Mouse (Mus musculus): Measurements from ENCODE around the gene Cep350. TPM values are rescaled to one million over a fixed set of nuclear protein-coding genes. Genes with fewer than 3 reads are reported as not detected.
"Not testable (repeated sequence)": the region's sequence is repeated elsewhere in the genome, so short reads cannot be mapped to it uniquely, and the experiment has no call there.

The Cep350 gene
- polyA plus RNA-seq, 3 experiments from 2014 or later, result 8.7 to 12.8 (median 9.7) TPM

DNA sequence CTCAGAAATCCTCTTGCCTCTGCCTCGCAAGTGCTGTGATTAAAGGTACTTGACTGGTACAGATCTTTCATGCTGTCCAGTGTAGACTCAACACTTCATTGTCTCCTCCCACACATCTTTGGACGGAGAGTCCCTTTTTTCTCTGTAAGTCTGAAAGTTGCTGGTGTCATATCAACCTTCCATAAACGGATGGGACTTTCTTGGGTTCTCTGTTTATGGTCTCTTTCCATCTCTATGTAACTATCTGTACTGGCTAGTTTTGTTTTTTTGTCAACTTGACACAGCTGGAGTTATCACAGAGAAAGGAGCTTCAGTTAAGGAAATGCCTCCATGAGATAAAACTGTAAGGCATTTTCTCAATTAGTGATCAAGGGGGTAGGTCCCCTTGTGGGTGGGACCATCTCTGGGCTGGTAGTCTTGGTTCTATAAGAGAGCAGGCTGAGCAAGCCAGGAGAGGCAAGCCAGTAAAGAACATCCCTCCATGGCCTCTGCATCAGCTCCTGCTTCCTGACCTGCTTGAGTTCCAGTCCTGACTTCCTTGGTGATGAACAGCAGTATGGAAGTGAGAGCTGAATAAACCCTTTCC lies 90.3 kb downstream of the Cep350 start:
- ATAC-seq, result not testable (repeated sequence)

DNA sequence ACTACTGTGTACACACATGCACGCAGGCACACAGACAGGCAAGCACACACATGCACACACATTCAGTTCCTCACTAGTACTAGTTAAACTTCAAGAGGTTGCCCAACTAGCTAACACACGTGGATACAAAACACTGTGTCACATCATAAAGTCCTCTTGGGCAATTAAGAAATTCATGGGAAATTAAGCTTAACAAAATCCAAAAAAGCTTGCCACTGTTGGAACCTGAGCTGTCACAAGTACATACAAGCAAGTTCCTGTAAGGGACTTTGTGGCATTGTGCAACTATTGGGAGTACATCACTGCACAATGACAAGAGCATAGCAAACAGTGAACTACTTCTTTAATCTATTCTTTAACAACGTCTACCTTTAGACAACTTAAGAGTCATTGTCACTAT lies 93.5 kb downstream of the Cep350 start:
- ATAC-seq, result no peak

DNA sequence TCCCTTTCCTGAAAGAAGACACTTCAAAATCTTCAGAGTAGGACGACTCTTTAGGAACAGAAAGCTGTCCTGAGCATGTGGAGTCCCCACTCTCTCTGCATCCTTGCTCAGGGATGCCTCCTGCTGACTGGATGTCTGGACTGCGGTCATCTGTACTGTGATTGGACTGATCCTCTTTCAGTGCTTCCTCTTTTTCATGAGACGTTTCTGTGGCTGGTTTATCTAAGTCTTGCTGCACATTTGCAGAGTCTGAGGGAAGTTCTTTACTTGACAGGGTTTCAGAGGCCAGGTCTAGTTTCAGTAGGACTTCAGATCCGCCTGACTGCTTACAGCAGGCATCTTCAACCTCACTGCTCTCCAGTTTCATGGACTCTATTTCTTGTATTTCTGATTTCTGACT lies 110.1 kb downstream of the Cep350 start:
- no peak for ATAC-seq

DNA sequence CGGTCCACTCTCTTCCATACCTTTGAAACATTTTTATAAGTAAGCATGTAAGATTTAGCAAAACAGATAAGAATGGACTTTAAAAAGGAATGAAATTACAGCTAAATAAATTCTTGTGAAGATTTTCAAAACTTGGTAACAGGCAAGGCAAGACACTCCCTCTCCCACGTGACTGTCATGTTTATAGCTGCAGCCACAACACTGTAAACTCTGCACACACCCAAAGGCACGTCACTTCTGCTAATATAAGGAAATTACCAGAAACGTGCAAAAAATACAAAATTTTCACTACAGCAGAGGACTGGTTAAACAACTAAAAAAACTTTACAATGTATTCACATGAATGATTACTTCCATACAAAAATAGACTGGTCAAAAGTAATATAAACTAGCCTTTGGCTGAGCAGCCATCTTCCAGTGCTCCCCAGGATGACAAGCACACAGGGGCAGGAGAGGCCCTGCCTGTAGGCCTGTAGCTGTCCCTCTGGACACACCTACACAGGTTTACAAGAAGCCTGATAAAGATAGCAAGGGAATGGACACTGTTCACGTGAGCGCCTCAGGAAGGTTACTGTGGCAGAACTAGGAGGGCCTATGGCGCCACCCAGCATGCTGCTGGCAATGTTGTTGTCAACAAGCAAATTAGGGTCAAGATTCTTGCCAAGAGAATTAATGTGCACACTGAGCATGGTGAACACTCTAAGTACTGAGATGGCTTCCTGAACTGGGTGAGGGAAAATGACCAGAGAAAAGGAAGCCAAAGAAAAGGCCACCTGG lies 117.9 kb downstream of the Cep350 start:
- ATAC-seq, result no peak

DNA sequence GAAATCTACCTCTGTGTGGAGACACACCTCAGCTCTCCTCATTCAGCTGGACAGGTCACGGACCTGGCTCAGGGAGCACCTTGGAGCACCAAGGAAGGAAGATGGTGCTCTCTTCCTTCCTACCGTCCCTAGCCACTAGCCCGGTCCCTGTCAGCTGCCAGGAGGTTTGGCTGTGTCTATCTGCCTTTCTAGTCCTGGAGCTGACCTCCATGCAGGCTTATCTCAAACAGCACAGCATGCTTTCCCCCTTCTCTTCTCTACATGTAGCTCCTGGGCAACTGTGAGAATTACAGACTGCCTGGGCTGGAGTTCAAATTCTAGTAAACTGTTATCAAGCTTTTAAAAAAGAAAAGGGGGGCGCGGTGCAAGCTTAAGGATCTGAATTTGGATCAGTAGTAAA lies 120.0 kb downstream of the Cep350 start:
- ATAC-seq, result no peak

DNA sequence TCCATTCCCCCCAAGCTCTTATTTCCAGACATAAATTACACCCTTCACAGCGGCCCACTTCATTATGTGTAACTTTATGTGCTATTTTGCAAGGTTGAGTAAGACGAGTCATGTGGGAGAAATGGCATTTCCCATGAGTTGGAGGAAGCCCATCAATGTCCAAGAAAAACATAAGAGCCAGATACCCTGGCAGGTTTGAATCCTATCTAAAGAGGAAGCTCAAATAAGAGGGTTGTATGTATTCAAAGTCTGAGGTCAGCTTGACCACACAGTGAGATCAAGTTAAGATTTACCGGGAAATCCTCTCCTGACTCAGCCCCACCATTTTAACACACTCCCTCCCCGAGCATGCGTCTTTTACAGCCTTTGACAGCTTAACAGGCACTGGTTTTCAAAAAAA lies 128.8 kb downstream of the Cep350 start:
- ATAC-seq, result no peak

DNA sequence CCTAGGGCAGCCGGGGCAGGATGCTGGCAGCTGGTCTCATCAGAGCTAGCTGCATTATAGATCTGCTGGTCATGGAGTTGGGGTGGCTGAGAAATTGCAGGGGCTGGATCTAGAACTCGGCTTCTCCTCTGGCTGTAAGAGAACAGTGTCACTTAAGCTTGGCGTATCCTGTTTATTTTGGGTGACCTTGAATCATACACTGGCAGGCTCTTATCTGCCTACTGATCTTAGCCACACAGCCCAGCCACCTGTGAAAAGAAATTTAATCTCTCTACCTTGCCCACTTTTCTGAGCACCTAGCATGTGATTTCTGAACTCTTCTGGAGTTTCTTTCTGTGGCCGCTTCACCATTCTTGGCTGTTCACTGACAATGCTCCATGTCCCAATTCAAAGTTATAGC lies 129.5 kb downstream of the Cep350 start:
- no peak for ATAC-seq

- no peak for ATAC-seq
Observed at GRCm38 (mm10) chr1:155835667-155836066, 137.4 kb downstream of the Cep350 start.

GRCm38 (mm10) chr1:155833610-155834009 lies 139.4 kb downstream of the Cep350 start:
- no peak for ATAC-seq

DNA sequence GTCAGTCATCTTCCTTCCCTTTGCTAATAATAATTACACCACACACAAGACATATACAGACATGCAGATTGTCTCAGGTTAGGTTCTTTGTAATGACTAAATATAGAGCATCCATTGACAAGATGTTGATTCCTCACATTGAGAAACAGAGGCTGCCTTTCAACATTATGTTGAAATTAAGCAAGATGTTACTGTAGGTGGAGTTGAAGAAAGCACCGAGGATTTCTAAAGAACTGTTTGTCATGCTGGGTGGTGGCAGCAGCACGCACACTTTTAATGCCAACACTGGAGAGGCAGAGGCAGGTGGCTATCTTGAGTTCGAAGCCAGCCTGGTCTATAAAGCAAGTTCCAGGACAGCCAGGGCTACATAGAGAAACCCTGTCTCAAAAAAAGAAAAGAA lies 141.1 kb downstream of the Cep350 start:
- ATAC-seq, result no peak

DNA sequence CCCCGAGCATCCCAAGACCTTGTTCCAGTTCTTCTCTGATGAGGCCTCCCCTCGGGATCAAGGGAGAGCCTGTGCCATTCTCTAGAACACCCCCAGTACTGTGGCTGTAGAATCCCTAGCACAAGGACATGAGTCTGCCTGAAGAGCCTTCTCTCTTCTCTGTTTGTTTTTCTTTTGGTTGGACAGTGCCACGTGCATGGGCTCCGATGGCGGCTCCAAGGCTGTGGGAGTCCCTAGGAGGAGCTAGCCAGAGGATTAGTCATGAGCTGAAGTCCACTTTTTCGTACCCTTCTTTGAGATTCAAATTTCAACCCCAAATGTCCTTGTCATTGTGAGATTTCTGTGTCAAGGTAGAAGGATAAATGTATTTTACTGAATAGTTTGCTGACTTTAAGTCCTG lies 142.2 kb downstream of the Cep350 start:
- ATAC-seq, result no peak

GRCm38 (mm10) chr1:155827703-155828295 lies 145.3 kb downstream of the Cep350 start:
- peak; percentile 28 for ATAC-seq

- ATAC-seq, result no peak
Observed at GRCm38 (mm10) chr1:155826803-155827395, 146.2 kb downstream of the Cep350 start.

DNA sequence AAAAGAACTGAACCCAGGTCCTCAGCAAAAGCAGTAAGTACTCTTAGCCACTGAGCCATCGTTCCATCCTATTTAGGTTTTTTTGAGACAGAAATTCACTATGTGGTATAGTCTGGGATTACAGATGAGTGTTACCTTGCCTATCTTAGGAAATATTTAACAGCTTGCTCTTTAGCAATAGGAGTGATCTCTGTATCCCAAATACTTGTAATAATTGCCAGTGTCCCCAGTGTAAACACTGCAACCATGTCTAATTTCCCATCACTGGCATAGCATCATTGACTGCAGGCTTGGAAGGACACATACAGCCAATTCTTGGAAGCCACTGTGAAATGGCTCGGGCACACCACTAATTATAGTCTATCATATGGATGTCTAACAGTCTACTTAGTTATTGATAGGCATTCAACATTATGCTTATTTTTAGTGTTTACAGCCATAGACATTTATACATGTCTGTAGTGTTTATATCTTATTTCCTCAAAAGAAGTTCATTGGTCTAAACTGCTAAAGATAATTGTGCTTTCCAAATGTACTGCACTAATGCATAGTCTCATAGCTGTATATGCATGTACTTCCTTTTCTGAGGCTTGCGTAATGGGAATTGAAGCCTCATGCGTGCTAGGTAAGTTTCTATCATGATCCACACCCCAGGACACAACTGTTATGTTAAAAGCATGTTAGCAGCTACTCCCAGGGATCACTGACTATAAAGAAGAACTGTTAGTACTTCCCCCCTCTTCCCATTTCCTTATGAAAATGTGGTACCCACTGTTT lies 146.9 kb downstream of the Cep350 start:
- ATAC-seq, result no peak

DNA sequence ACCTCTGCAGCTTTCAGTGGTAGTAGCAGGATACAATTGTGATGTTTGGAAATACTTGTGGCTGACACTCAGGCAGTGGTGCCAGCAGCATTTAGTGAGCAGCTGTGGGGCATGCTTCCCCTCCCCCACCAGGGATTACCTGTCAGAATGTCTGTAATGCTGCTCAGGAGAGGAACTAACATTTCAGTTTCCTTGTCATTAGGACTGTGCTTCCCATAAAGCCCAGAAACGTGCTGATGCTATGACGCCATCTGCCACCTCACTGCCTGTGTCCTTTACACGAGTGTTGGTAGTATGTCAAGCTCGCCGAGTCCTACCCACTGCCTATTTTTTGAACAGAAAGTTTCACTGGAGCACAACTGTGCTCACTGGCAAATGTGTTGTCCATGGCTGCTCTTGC lies 152.4 kb downstream of the Cep350 start:
- ATAC-seq, result no peak

DNA sequence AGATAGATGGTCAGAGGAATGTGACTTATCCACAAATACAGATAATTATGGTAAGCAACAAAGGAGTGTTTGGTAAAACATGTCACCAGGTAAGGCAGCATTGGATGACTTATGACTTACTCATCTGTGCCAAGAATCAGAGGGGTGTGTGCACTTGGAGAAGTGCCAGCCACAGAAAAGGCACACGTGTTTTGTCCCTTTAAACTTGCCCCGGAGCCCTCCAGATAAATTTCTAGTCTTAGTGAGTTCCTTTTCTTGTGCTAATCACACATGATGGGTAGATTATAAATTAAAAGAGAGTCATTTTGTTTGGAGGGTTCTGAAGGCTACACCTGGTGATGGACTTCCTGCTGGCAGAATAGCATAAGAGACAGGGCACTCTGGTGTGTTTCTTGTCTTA lies 156.9 kb downstream of the Cep350 start:
- no peak for ATAC-seq

GRCm38 (mm10) chr1:155812581-155813499 lies 160.2 kb downstream of the Cep350 start, which contains the start of gene Qsox1:
Gene Qsox1, minus strand, starts transcription at chr1:155812889.
- ATAC-seq, result peak; percentile 98

DNA sequence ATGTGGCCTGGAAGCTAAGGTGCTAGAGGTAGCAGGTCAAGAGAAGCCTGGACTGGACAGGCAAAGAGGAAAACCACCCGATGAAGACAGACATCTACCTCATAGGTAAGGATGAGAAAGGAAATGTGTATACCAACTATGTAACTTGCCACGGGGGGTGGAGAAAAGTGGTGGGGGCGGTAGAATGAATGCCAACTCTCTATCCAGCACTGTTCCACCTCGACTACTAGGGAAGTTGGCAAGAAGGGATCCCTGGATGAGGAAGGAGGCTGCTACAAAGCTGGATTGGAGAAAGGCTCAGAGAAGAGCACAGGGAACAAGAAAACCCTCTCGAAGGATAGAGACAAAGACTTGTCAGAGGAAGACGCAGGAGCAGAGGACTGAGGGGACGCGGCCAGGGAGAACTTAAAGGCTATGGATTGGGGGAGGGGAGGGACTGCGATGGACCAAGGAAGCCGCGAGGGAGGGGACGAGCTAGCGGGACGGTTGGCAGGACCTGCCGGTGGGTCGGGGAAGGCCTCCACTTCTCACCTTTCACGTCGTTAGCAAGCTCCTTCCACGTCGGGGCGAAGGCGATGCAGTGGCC lies 161.0 kb downstream of the Cep350 start:
- peak; percentile 9 for ATAC-seq

- no peak for ATAC-seq
Observed at GRCm38 (mm10) chr1:155810616-155811015, 162.4 kb downstream of the Cep350 start.

GRCm38 (mm10) chr1:155809706-155810442 lies 163.2 kb downstream of the Cep350 start:
- ATAC-seq, result no peak

- ATAC-seq, result no peak
Observed at GRCm38 (mm10) chr1:155808261-155808660, 164.8 kb downstream of the Cep350 start.

All from inflammation-experienced regulatory T-cells, adult 6 months (primary cell).